Mouse (Mus musculus): ENCODE results near the gene Cox5b.

DNA sequence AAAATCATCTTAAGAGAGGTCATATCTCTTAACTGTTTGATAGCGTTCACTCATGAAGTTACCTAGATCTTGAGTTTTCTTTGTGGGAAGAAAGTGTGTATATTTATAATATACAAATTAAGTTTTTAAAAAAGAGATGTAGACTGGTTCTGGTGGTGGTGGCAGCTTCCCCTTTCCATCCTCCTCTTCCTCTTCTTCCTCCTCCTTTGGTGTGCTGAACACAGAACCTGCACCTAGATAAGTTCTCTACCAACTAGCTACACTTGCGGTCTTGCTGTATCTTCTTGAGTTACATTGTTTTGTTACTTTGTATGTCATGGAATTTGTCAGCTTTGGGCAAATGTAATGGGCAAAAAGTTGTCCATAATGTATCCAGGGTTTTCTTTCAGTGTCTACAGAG, 19.9 kb downstream of the Cox5b start:
- TF ChIP-seq GATA1 (IDR thresholded peaks at IDR 0.05; ENCODE audit: low read length) (no peak), TAL1 (IDR thresholded peaks at IDR 0.05; ENCODE audit: low read length) (no peak)

Measured in erythroblast, embryonic 14.5 days (primary cell).